Mouse (Mus musculus) heart, postnatal 0 days (tissue): Measurements from ENCODE around the gene Trip12. TPM values are rescaled to one million over a fixed set of nuclear protein-coding genes. Genes with fewer than 3 reads are reported as not detected.

Source experiments
- ATAC-seq: fragments of 200-750 bp; cut with Nextera tagmentation; 2 replicates; pipeline ENCODE4 v1.8.0; 2017; ENCODE audit warnings: low read depth, moderate number of reproducible peaks, moderate library complexity; ENCODE audit not compliant: insufficient read depth
- DNase-seq: peaks from one replicate; pipeline ENCODE4 v3.0.0-alpha.2; 2016; ENCODE audit warnings: low spot score
- H3K27ac ChIP-seq: fragments of 300-500 bp; sonication (generic); 2 replicates; pipeline ENCODE4 v1.5.1; 2014; ENCODE audit warnings: low read depth, mild to moderate bottlenecking
- H3K27me3 ChIP-seq: fragments of 300-500 bp; sonication (generic); 2 replicates; pipeline ENCODE4 v1.6.1; 2014; ENCODE audit warnings: low read length, mixed read lengths; ENCODE audit not compliant: control insufficient read depth, insufficient read depth
- H3K36me3 ChIP-seq: fragments of 300-500 bp; sonication (generic); replicated peaks from 2 replicates; pipeline ENCODE4 v1.6.1; 2014; ENCODE audit warnings: low read length, mixed read lengths; ENCODE audit not compliant: control insufficient read depth, insufficient read depth
- H3K4me1 ChIP-seq: fragments of 300-500 bp; sonication (generic); 2 replicates; pipeline ENCODE4 v1.6.1; 2014; ENCODE audit warnings: antibody characterized with exemption; ENCODE audit not compliant: control insufficient read depth, insufficient read depth
- H3K4me2 ChIP-seq: fragments of 300-500 bp; sonication (generic); 2 replicates; pipeline ENCODE4 v1.6.1; 2014; ENCODE audit warnings: low read depth, mild to moderate bottlenecking, low read length, moderate library complexity
- H3K4me3 ChIP-seq: fragments of 300-500 bp; sonication (generic); 2 replicates; pipeline ENCODE4 v1.5.1; 2014; ENCODE audit warnings: low read depth, low read length
- H3K9ac ChIP-seq: fragments of 300-500 bp; sonication (generic); replicated peaks from 2 replicates; pipeline ENCODE4 v1.6.1; 2014; ENCODE audit warnings: low read depth, low read length, mixed read lengths
- H3K9me3 ChIP-seq: fragments of 300-500 bp; sonication (generic); replicated peaks from 2 replicates; pipeline ENCODE4 v1.6.1; 2016; ENCODE audit warnings: low read length; ENCODE audit not compliant: control insufficient read depth
- CTCF ChIP-seq: IDR thresholded peaks from 2 replicates; pipeline ENCODE4 v1.5.1; 2016; ENCODE audit warnings: antibody characterized with exemption, control low read depth, low read depth
- EP300 ChIP-seq: IDR thresholded peaks from 2 replicates; pipeline ENCODE4 v1.6.1; 2016; ENCODE audit warnings: antibody characterized with exemption, low read depth
- WGBS: fragments of 180-500 bp; shearing (Covaris S2); extraction: QIAGEN DNeasy Blood & Tissue Kit; methylation state at CpG from one replicate; pipeline ENCODE4 v1.1.7; 2014; 5-methylcytosine and 5-hydroxymethylcytosine counted together
- polyA plus RNA-seq: library from polyadenylated mRNA; unstranded; fragments of >200 nt; fragmentation: Nextera tagmentation; extraction: Ambion mirVana; gene quantifications from 2 replicates; pipeline ENCODE4 v1.2.1, GENCODE M21; 2015
- total RNA-seq: library from RNA; depleted of rRNA; stranded (reverse); fragments of >200 nt; gene quantifications from 2 replicates; pipeline ENCODE4 v1.2.3, GENCODE M21; 2014; ENCODE audit warnings: low replicate concordance

Trip12 gene
- total and polyA plus RNA-seq, 2 experiments from 2014 or later = 31.5 to 93.7 TPM

- DNase-seq = no peak
- H3K4me2 ChIP-seq = no peak overlapping the region
- H3K27me3 ChIP-seq = no peaks in the 10 kb centered on the region
- TF ChIP-seq CTCF = no peak
- H3K9ac ChIP-seq = no peak overlapping the region
- H3K4me1 ChIP-seq = no peaks in the 10 kb centered on the region
- H3K36me3 ChIP-seq = no peaks in the 10 kb centered on the region
- H3K4me3 ChIP-seq = no peak overlapping the region
- H3K9me3 ChIP-seq = no peaks in the 10 kb centered on the region
- no peak for ATAC-seq
- no peak overlapping the region for H3K27ac ChIP-seq
Measured at GRCm38 (mm10) chr1:84868311-84868710, 28.0 kb upstream of the Trip12 start.

- Histone ChIP-seq H3K9ac (no peak overlapping the region), H3K4me3 (no peak overlapping the region), H3K4me1 (no peaks in the 10 kb centered on the region), H3K36me3 (no peaks in the 10 kb centered on the region), H3K27me3 (no peaks in the 10 kb centered on the region), H3K4me2 (no peak overlapping the region), H3K27ac (no peak overlapping the region), H3K9me3 (no peaks in the 10 kb centered on the region)
- TF ChIP-seq EP300 = no peak
- no peak for TF ChIP-seq CTCF
- WGBS = 91% methylated on average over 3 of the region's 3 CpGs
- ATAC-seq = no peak
- DNase-seq = no peak
Measured at GRCm38 (mm10) chr1:84866706-84867230, 26.5 kb upstream of the Trip12 start.

GRCm38 (mm10) chr1:84866231-84866630 lies 25.9 kb upstream of the Trip12 start:
- Histone ChIP-seq H3K4me3 (no peak overlapping the region), H3K4me1 (no peaks in the 10 kb centered on the region), H3K9me3 (no peaks in the 10 kb centered on the region), H3K27me3 (no peaks in the 10 kb centered on the region), H3K4me2 (no peak overlapping the region), H3K9ac (no peak overlapping the region), H3K27ac (no peak overlapping the region), H3K36me3 (no peaks in the 10 kb centered on the region)
- TF ChIP-seq EP300 (no peak), CTCF (no peak)
- WGBS = 84% methylated on average over 6 of the region's 6 CpGs
- no peak for DNase-seq
- ATAC-seq = no peak

GRCm38 (mm10) chr1:84864645-84865044 lies 24.3 kb upstream of the Trip12 start:
- no peak overlapping the region for H3K4me3 ChIP-seq
- no peak overlapping the region for H3K4me2 ChIP-seq
- no peak overlapping the region for H3K27ac ChIP-seq
- peaks cover 4% of the 10 kb centered on the region; the same call in 1 of the 2 replicates for H3K4me1 ChIP-seq
- ATAC-seq = no peak
- 48% methylated on average over 2 of the region's 2 CpGs for WGBS
- TF ChIP-seq CTCF (no peak), EP300 (no peak)
- no peaks in the 10 kb centered on the region for H3K36me3 ChIP-seq
- no peak overlapping the region for H3K9ac ChIP-seq
- H3K27me3 ChIP-seq = no peaks in the 10 kb centered on the region
- no peaks in the 10 kb centered on the region for H3K9me3 ChIP-seq
- no peak for DNase-seq

GRCm38 (mm10) chr1:84861255-84861630 lies 20.9 kb upstream of the Trip12 start:
- Histone ChIP-seq H3K4me1 (peaks cover 4% of the 10 kb centered on the region; the same call in 1 of the 2 replicates), H3K27ac (no peak overlapping the region), H3K9me3 (no peaks in the 10 kb centered on the region), H3K9ac (no peak overlapping the region), H3K4me2 (no peak overlapping the region), H3K4me3 (no peak overlapping the region), H3K27me3 (no peaks in the 10 kb centered on the region), H3K36me3 (no peaks in the 10 kb centered on the region)
- ATAC-seq = no peak
- DNase-seq = no peak
- no peak for TF ChIP-seq CTCF
- TF ChIP-seq EP300 = no peak
- WGBS = 75% methylated on average over 1 of the region's 1 CpGs
